Comparison of ENCODE assay signal across 21 mouse cellular contexts in the genomic region with DNA sequence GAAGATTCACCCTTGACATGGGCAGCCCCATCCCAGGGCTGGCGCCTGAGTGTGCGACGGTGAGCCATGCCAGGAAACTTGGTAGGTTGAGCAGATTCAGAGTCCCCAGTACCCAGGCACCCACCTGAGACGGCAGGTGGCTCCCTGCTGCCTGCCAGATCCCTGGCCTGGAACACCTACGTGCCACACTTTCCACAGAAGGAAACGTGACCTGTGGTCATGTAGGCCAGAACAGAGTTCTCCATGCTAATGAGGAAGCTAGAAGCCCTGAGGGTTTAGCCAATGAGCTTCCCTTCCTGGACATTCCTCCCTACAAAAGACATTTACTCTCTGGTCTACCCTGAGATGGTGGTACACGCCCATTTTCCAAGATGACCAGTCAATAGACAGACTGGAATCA. TPM values are rescaled to one million over a fixed set of nuclear protein-coding genes. Genes with fewer than 3 reads are reported as not detected.
DNase-seq lines count a peak whose midpoint lies in the region; ATAC-seq and TF ChIP-seq lines count a peak whose summit lies in the region.
"Had no signal": no experiment of that assay in that cellular context is flagged by ENCODE, and none has a peak within 500 bp of the region (broad histone marks: within the 10 kb centered on the region; RNA-seq: fewer than 3 reads in every experiment).

No protein-coding gene starts in this region.

- no peaks in the 10 kb centered on the region for H3K36me3 ChIP-seq in kidney, adult 2 months (ENCODE audit: control insufficient read depth, insufficient read depth, low read length)
- H3K36me3 ChIP-seq in limb, embryonic 12.5 days = peaks cover 16% of the 10 kb centered on the region; the same call in 1 of the 2 replicates
- peaks cover 37% of the 10 kb centered on the region for H3K36me3 ChIP-seq in limb, embryonic 10.5 days
- H3K36me3 ChIP-seq in limb, embryonic 13.5 days = peaks cover 25% of the 10 kb centered on the region
- H3K36me3 ChIP-seq: forebrain, embryonic 15.5 days; G1E had no signal

- no peaks in the 10 kb centered on the region for H3K9me3 ChIP-seq in limb, embryonic 12.5 days
- H3K9me3 ChIP-seq in limb, embryonic 10.5 days (replicated peaks) = no peaks in the 10 kb centered on the region
- no peaks in the 10 kb centered on the region for H3K9me3 ChIP-seq in limb, embryonic 13.5 days
- H3K9me3 ChIP-seq: embryonic facial prominence, embryonic 10.5 days; embryonic facial prominence, embryonic 12.5 days; forebrain, embryonic 13.5 days; forebrain, embryonic 15.5 days had no signal

- no peak overlapping the region for H3K4me3 ChIP-seq in kidney, adult 2 months (ENCODE audit: insufficient read depth, low read depth, low read length)
- no peak overlapping the region for H3K4me3 ChIP-seq in limb, embryonic 12.5 days (replicated peaks)
- H3K4me3 ChIP-seq in limb, embryonic 10.5 days = no peak overlapping the region
- no peak overlapping the region for H3K4me3 ChIP-seq in limb, embryonic 13.5 days
- H3K4me3 ChIP-seq: embryonic facial prominence, embryonic 10.5 days; embryonic facial prominence, embryonic 12.5 days; forebrain, embryonic 13.5 days; forebrain, embryonic 15.5 days had no signal

- TF ChIP-seq CTCF in kidney, adult 2 months (conservative IDR thresholded peaks at IDR 0.05; ENCODE audit: insufficient read depth, insufficient read length, low read depth, low read length) = no peak

- H3K9ac ChIP-seq in limb, embryonic 12.5 days (replicated peaks) = no peak overlapping the region
- no peak overlapping the region for H3K9ac ChIP-seq in limb, embryonic 13.5 days
- H3K9ac ChIP-seq: embryonic facial prominence, embryonic 12.5 days; forebrain, embryonic 13.5 days; forebrain, embryonic 15.5 days had no signal

- DNase-seq in kidney, adult 2 months = peak; percentile 49
- DNase-seq in kidney, adult 18-20 months = no peak
- no peak for DNase-seq in limb, embryonic 10.5 days (ENCODE audit: low spot score)
- DNase-seq: adrenal gland, adult 8-10 months; adrenal gland, postnatal 14 days; adrenal gland, postnatal 36 days; cerebellum, adult 11-12 months; cerebellum, adult 2 months; cerebellum, adult 9-10 months; cerebellum, postnatal 10 days; cerebellum, postnatal 25 days had no signal

- H3K4me1 ChIP-seq in kidney, adult 2 months (ENCODE audit: control insufficient read depth, insufficient read depth, low read length) = peaks cover 4% of the 10 kb centered on the region; the same call in 1 of the 2 replicates
- peaks cover 25% of the 10 kb centered on the region for H3K4me1 ChIP-seq in limb, embryonic 12.5 days (replicated peaks)
- H3K4me1 ChIP-seq in limb, embryonic 10.5 days = peaks cover 39% of the 10 kb centered on the region
- H3K4me1 ChIP-seq in limb, embryonic 13.5 days = peaks cover 12% of the 10 kb centered on the region

- 80% methylated on average over 7 of the region's 7 CpGs for WGBS in kidney, adult 2 months
- WGBS in limb, embryonic 12.5 days = 87% methylated on average over 7 of the region's 7 CpGs
- WGBS in limb, embryonic 10.5 days = 91% methylated on average over 7 of the region's 7 CpGs
- 84% methylated on average over 7 of the region's 7 CpGs for WGBS in limb, embryonic 13.5 days

- no peaks in the 10 kb centered on the region for H3K27me3 ChIP-seq in kidney, adult 2 months (replicated peaks; ENCODE audit: control insufficient read depth, insufficient read depth, low read length)
- no peaks in the 10 kb centered on the region for H3K27me3 ChIP-seq in limb, embryonic 12.5 days
- H3K27me3 ChIP-seq in limb, embryonic 10.5 days (ENCODE audit: low read depth, poor library complexity, severe bottlenecking) = no peaks in the 10 kb centered on the region
- no peaks in the 10 kb centered on the region for H3K27me3 ChIP-seq in limb, embryonic 13.5 days
- H3K27me3 ChIP-seq: embryonic facial prominence, embryonic 12.5 days; forebrain, embryonic 13.5 days; forebrain, embryonic 15.5 days; Patski had no signal

- no peak overlapping the region for H3K4me2 ChIP-seq in limb, embryonic 12.5 days
- no peak overlapping the region for H3K4me2 ChIP-seq in limb, embryonic 13.5 days (replicated peaks)
- H3K4me2 ChIP-seq: embryonic facial prominence, embryonic 12.5 days; forebrain, embryonic 13.5 days; forebrain, embryonic 15.5 days had no signal

- no peak overlapping the region for H3K27ac ChIP-seq in kidney, adult 2 months (ENCODE audit: insufficient read depth, low read depth, low read length)
- H3K27ac ChIP-seq in limb, embryonic 12.5 days = 0 out of 2 replicates have a peak overlapping the region, but pooled peaks have one; percentile 17
- H3K27ac ChIP-seq in limb, embryonic 10.5 days = no peak overlapping the region
- peak overlapping the region; percentile 39; the same call in 1 of the 2 replicates for H3K27ac ChIP-seq in limb, embryonic 13.5 days
- H3K27ac ChIP-seq: embryonic facial prominence, embryonic 10.5 days; embryonic facial prominence, embryonic 12.5 days; forebrain, embryonic 13.5 days; forebrain, embryonic 15.5 days had no signal

- no peak for TF ChIP-seq POLR2A in kidney, adult 2 months (IDR thresholded peaks at IDR 0.05; ENCODE audit: low read depth, low read length)

- no peak for ATAC-seq in limb, embryonic 12.5 days (ENCODE audit: insufficient number of reproducible peaks, insufficient read depth, low FRiP score, low TSS enrichment, low read depth)
- no peak for ATAC-seq in limb, embryonic 13.5 days (ENCODE audit: low FRiP score, low read depth)
- ATAC-seq in monocyte, adult 5-6 weeks (replicated peaks; ENCODE audit: insufficient number of reproducible peaks, low FRiP score, low TSS enrichment, poor library complexity, severe bottlenecking) = no peak
- ATAC-seq: activated CD4-positive, CD25-positive, alpha-beta regulatory T cell, adult 4 months; forebrain, embryonic 13.5 days; forebrain, embryonic 15.5 days; Patski had no signal

RNA-seq across cellular contexts. Expression of gene Tbc1d16, which starts 56.7 kb away (rescaled TPM):
- polyA plus RNA-seq in kidney, adult 2 months (2012; rRNA removed) = 25.2 and 31.5 TPM in 2 replicates
- 17.4 and 22.2 TPM in 2 replicates for polyA plus RNA-seq in limb, embryonic 12.5 days (2016; fragmentation: Nextera tagmentation; extraction: Ambion mirVana)
- 19.6 and 20.2 TPM in 2 replicates for polyA plus RNA-seq in limb, embryonic 10.5 days (2016; fragmentation: Nextera tagmentation; extraction: Ambion mirVana)
- 25.1 and 27.2 TPM in 2 replicates for polyA plus RNA-seq in limb, embryonic 13.5 days (2015; fragmentation: Nextera tagmentation; extraction: Ambion mirVana)
- total RNA-seq in monocyte, adult 5-6 weeks (2017) = 0.21 to 0.86 TPM (median 0.49 TPM) in 3 replicates
- polyA plus RNA-seq: G1E had no signal

RNA-seq across cellular contexts. Expression of gene Ccdc40, which starts 56.8 kb away (rescaled TPM):
- polyA plus RNA-seq in kidney, adult 2 months (2012; rRNA removed) = 0.27 and 0.30 TPM in 2 replicates
- 8.7 and 8.8 TPM in 2 replicates for polyA plus RNA-seq in limb, embryonic 12.5 days (2016; fragmentation: Nextera tagmentation; extraction: Ambion mirVana)
- 9.8 and 12.8 TPM in 2 replicates for polyA plus RNA-seq in limb, embryonic 10.5 days (2016; fragmentation: Nextera tagmentation; extraction: Ambion mirVana)
- polyA plus RNA-seq in limb, embryonic 13.5 days (2015; fragmentation: Nextera tagmentation; extraction: Ambion mirVana) = 4.8 and 6.8 TPM in 2 replicates
- 0.96 to 2.3 TPM (median 1.8 TPM) in 3 replicates for total RNA-seq in monocyte, adult 5-6 weeks (2017)
- polyA plus RNA-seq: G1E had no signal

Comparison
In these comparisons a context has a peak if more than half of its experiments do, and no peak if none do; other contexts are left out.
1. H3K27ac ChIP-seq: peak in limb, embryonic 12.5 days (single experiment) and limb, embryonic 13.5 days (single experiment); none in kidney, adult 2 months (single experiment) and limb, embryonic 10.5 days (single experiment).